Mouse (Mus musculus) myocyte (in vitro differentiated cells): Measurements from ENCODE around the gene Urm1.

ENCODE experiments used
- CEBPB ChIP-seq: IDR thresholded peaks from 2 replicates; pipeline ENCODE4 v1.6.1; 2011; ENCODE audit warnings: mild to moderate bottlenecking, moderate library complexity; ENCODE audit not compliant: poor library complexity, insufficient read depth, severe bottlenecking
- E2F4 ChIP-seq: IDR thresholded peaks from one replicate; pipeline ENCODE4 v1.6.1; 2011; ENCODE audit warnings: mild to moderate bottlenecking, control low read depth, moderate library complexity; ENCODE audit not compliant: insufficient read depth
- MAX ChIP-seq: IDR thresholded peaks from one replicate; pipeline ENCODE4 v1.6.1; 2011; ENCODE audit warnings: low read depth, mild to moderate bottlenecking, control low read depth
- MYOD1 ChIP-seq, 3 experiments: IDR thresholded peaks; one replicate each; pipeline ENCODE4 v1.6.1; 2011; ENCODE audit warnings: control low read depth in 2 of 3, low read depth in 2 of 3, mild to moderate bottlenecking in 2 of 3, moderate library complexity in 1 of 3; ENCODE audit not compliant: insufficient read length in 2 of 3, control insufficient read depth in 1 of 3
- MYOG ChIP-seq, 3 experiments: IDR thresholded peaks; one replicate each; pipeline ENCODE4 v1.6.1; 2011; ENCODE audit warnings: control low read depth in 2 of 3, low read depth in 2 of 3, mild to moderate bottlenecking in 2 of 3; ENCODE audit not compliant: insufficient read length in 2 of 3, control insufficient read depth in 1 of 3, insufficient read depth in 1 of 3
- POLR2A ChIP-seq: IDR thresholded peaks from one replicate; pipeline ENCODE4 v1.6.1; 2011; ENCODE audit warnings: low read depth, mild to moderate bottlenecking, control low read depth, moderate library complexity; ENCODE audit not compliant: insufficient read length
- POLR2AphosphoS2 ChIP-seq: IDR thresholded peaks from one replicate; pipeline ENCODE4 v1.6.1; 2011; ENCODE audit warnings: low read depth, control low read depth; ENCODE audit not compliant: insufficient read length
- SRF ChIP-seq: IDR thresholded peaks from one replicate; pipeline ENCODE4 v1.6.1; 2011; ENCODE audit warnings: low read depth; ENCODE audit not compliant: control insufficient read depth, insufficient read length
- TCF12 ChIP-seq: IDR thresholded peaks from one replicate; pipeline ENCODE4 v1.6.1; 2011; ENCODE audit warnings: mild to moderate bottlenecking, control low read depth; ENCODE audit not compliant: poor library complexity, insufficient read depth, severe bottlenecking
- TCF3 ChIP-seq: IDR thresholded peaks from one replicate; pipeline ENCODE4 v1.6.1; 2011; ENCODE audit warnings: low read depth, control low read depth; ENCODE audit not compliant: insufficient read length
- USF1 ChIP-seq: IDR thresholded peaks from one replicate; pipeline ENCODE4 v1.6.1; 2011; ENCODE audit warnings: low read depth, mild to moderate bottlenecking, control low read depth, moderate library complexity

DNA sequence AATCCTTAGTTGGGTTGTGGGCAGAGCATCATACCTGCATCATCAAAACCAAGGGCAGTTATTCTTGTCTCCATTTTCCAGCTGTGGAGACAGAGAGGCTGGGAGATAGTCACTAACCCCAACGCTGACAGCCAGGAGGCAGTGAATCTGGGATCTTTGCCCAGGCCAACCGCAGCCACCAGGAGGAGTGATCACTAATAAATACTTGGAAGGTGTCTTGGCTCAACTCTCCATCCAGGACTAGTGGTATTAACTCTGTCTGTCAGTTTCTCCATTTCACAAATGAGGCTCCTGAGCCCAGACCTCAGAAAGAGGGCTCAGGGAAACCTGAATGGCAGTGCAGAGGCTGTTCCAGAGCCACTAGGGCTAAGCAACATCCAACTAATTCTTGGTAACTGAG, 37.5 kb downstream of the Urm1 start:
- TF ChIP-seq POLR2A: no peak
- TF ChIP-seq MAX: no peak
- no peak for TF ChIP-seq USF1
- no peak for TF ChIP-seq SRF
- no peak for TF ChIP-seq TCF3
- no peak for TF ChIP-seq MYOG (IDR thresholded peaks at IDR 0.05; ENCODE audit: control insufficient read depth in 1 of 3, insufficient read depth in 1 of 3, insufficient read length in 2 of 3, low read depth in 2 of 3)
- TF ChIP-seq CEBPB: no peak
- TF ChIP-seq POLR2AphosphoS2: no peak
- no peak for TF ChIP-seq TCF12
- no peak for TF ChIP-seq E2F4
- TF ChIP-seq MYOD1 (IDR thresholded peaks at IDR 0.05; ENCODE audit: control insufficient read depth in 1 of 3, insufficient read length in 2 of 3, low read depth in 2 of 3): no peak
